Mouse (Mus musculus): ENCODE measurements around the gene Tmtc1. TPM values are rescaled to one million over a fixed set of nuclear protein-coding genes. Genes with fewer than 3 reads are reported as not detected.

Tmtc1 gene
- polyA plus RNA-seq, 1 experiment from 2014 or later: 3.2 TPM

DNA sequence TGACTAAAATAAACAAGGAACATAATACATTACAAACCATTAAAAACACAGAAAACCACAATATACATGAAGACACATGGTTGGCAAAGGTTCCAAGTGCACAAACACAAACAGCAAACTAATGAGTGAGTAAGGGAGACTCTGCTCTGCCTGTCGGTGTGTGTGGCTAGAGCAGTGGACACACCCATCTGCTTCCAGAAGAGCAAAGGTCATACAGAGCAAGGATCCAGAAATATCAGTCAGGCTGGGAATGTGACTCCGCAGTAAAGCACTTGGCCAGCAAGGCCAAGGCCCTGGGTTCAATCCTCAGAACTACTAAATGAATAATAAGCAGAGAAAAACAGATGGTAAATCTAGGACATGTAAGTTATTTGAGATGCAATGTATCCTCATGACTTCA is 27.6 kb downstream of the Tmtc1 start:
- WGBS: 62% methylated on average over 2 of the region's 2 CpGs
- ATAC-seq (ENCODE audit: insufficient number of reproducible peaks, insufficient read depth, low FRiP score, low TSS enrichment): no peak
- Histone ChIP-seq H3K4me1 (no peaks in the 10 kb centered on the region), H3K4me2 (replicated peaks) (no peak overlapping the region), H3K27ac (no peak overlapping the region), H3K27me3 (no peaks in the 10 kb centered on the region), H3K9ac (no peak overlapping the region), H3K9me3 (no peaks in the 10 kb centered on the region), H3K36me3 (no peaks in the 10 kb centered on the region), H3K4me3 (no peak overlapping the region)

DNA sequence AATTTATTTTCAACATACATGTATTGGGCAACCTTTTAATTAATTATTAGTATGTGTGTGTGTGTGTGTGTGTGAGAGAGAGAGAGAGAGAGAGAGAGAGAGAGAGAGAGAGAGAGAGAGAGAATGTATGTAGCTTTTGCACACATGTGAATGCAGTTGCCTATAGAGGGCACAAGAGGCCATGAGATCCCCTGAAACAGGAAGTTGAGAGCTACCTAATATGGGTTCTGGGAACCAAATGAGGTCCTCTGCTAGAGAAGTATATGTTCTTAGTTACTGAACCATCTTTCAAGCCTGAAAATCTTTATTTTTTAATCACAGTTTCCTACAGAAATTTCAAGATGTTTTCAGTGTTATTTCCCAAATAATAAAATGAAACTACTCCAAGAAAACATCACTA is 30.6 kb downstream of the Tmtc1 start:
- H3K36me3 ChIP-seq: no peaks in the 10 kb centered on the region
- no peaks in the 10 kb centered on the region for H3K27me3 ChIP-seq
- no peak overlapping the region for H3K4me3 ChIP-seq
- no peak overlapping the region for H3K9ac ChIP-seq
- no peaks in the 10 kb centered on the region for H3K4me1 ChIP-seq
- no peak overlapping the region for H3K27ac ChIP-seq
- no peaks in the 10 kb centered on the region for H3K9me3 ChIP-seq
- H3K4me2 ChIP-seq (replicated peaks): no peak overlapping the region
- no peak for ATAC-seq (ENCODE audit: insufficient number of reproducible peaks, insufficient read depth, low FRiP score, low TSS enrichment)

DNA sequence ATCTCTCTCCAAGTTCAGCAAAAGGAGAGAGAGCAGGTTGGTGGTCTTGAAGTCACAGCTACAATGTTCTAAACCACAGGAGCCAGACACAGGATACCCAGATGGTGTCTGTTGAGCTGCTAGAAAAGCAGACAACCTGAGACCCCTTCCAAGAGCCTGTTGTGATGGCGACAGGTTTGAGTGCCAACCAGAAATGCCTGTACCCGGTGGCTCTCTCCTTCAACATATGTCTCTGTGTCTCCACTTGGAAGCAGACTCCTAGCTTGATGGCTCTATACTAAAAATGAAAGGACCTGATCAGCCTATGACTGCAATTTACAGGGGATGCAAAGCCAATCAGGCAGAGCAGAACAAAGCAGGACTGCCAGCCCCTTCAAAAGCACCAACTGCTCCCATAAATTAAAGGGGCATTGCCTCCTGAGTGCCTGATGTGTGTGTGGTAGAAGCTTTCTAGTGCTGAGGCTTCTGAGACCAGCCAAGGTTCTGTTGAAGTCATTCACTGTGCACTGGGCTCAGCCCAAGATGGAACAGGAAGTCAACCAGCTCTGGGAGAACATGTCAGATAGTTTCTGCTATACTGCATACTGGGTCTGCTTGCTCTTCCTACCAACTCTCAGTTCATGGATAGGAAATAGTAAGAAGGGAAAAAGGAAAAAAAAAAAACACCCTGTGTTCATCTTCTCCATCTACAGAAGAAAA is 37.2 kb downstream of the Tmtc1 start:
- WGBS: 78% methylated on average over 2 of the region's 2 CpGs
- no peak for ATAC-seq (ENCODE audit: insufficient number of reproducible peaks, insufficient read depth, low FRiP score, low TSS enrichment)
- no peaks in the 10 kb centered on the region for H3K9me3 ChIP-seq
- no peak overlapping the region for H3K4me3 ChIP-seq
- H3K9ac ChIP-seq: no peak overlapping the region
- no peaks in the 10 kb centered on the region for H3K27me3 ChIP-seq
- H3K36me3 ChIP-seq: no peaks in the 10 kb centered on the region
- no peaks in the 10 kb centered on the region for H3K4me1 ChIP-seq
- H3K4me2 ChIP-seq (replicated peaks): no peak overlapping the region
- no peak overlapping the region for H3K27ac ChIP-seq

DNA sequence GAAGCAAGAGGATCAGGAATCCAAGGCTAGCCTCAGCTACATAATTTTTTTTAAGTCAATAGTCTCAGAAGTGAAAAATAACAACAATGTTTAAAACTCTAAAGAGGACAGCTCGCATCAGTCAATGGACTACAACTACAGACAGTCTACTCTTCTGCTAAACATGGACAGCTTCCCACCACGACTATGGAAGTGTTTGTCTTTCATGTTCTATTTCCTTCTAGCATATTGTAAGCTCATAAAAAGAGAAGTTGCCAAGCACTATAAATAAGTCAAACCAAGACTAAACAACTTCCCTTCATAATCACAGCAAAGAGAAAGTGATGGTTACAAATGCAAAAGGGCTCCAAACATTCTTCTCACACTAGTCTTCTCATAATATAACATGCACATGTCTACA is 38.6 kb downstream of the Tmtc1 start:
- no peak for ATAC-seq (ENCODE audit: insufficient number of reproducible peaks, insufficient read depth, low FRiP score, low TSS enrichment)
- H3K9me3 ChIP-seq: no peaks in the 10 kb centered on the region
- no peaks in the 10 kb centered on the region for H3K36me3 ChIP-seq
- no peaks in the 10 kb centered on the region for H3K4me1 ChIP-seq
- no peak overlapping the region for H3K4me3 ChIP-seq
- no peaks in the 10 kb centered on the region for H3K27me3 ChIP-seq
- no peak overlapping the region for H3K4me2 ChIP-seq (replicated peaks)
- WGBS: 89% methylated on average over 2 of the region's 2 CpGs
- no peak overlapping the region for H3K27ac ChIP-seq
- H3K9ac ChIP-seq: no peak overlapping the region

DNA sequence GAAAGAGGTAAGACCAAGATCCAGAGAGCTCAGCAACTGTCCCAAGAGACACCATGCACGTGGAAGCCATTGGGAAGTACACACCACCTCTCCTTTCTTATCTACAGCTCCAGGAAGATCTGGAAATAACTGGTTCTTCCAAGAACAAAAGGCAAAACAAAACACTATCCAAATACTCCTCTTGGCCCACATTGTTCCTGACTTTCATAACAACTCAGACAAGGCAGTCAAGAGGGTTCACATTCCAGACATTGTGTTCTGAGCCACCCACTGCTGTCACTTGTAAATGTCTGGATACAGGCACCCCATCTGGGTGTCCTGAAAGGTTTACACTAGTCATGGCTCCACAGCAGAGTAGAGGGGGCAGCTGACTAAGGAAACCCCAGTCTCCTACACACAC is 39.7 kb downstream of the Tmtc1 start:
- no peaks in the 10 kb centered on the region for H3K9me3 ChIP-seq
- WGBS: 40% methylated on average over 1 of the region's 1 CpGs
- H3K36me3 ChIP-seq: no peaks in the 10 kb centered on the region
- no peaks in the 10 kb centered on the region for H3K4me1 ChIP-seq
- H3K9ac ChIP-seq: no peak overlapping the region
- H3K4me2 ChIP-seq (replicated peaks): no peak overlapping the region
- H3K4me3 ChIP-seq: no peak overlapping the region
- no peak for ATAC-seq (ENCODE audit: insufficient number of reproducible peaks, insufficient read depth, low FRiP score, low TSS enrichment)
- H3K27ac ChIP-seq: no peak overlapping the region
- H3K27me3 ChIP-seq: no peaks in the 10 kb centered on the region

DNA sequence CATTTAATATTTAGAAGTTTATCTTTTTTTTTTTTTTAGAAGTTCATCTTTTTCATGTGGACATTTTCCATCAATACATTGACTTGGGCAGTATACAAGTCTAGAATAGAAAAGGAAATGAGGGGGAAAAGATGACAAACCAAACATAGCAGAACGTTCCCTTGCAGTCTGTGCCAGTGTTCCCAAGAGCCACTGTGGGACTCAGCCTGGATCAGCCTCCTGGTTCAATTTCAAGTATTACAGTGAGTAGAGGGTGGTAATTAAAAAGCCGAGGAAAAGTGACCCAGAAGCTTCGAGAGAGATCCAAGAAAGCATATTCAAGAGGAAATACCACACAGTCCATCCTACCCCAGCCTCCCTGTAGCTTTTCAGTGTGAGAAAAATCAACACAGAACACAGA is 40.4 kb downstream of the Tmtc1 start:
- Histone ChIP-seq H3K4me1 (no peaks in the 10 kb centered on the region), H3K27me3 (no peaks in the 10 kb centered on the region), H3K9ac (no peak overlapping the region), H3K27ac (no peak overlapping the region), H3K9me3 (no peaks in the 10 kb centered on the region), H3K36me3 (no peaks in the 10 kb centered on the region), H3K4me2 (replicated peaks) (no peak overlapping the region), H3K4me3 (no peak overlapping the region)
- WGBS: 57% methylated on average over 3 of the region's 3 CpGs
- no peak for ATAC-seq (ENCODE audit: insufficient number of reproducible peaks, insufficient read depth, low FRiP score, low TSS enrichment)

DNA sequence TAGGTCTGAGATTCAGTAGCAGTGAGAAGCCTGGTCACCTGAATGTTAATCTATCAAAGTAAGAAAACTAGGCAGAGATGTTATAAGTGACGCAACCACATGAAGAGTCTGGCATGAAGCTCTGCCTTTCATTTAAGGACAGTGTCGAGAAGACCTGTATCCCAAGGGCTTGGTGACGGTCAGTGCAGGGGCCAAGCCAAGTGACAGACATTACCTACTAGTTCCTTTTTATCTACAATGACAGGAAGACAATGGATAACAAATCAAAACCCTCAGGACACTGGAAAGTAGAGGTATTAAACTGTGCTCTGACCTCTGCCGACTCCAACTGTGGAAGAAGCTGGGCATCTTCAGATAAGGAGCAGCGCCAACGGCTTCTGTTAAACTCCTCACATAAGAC is 43.2 kb downstream of the Tmtc1 start:
- no peaks in the 10 kb centered on the region for H3K27me3 ChIP-seq
- no peaks in the 10 kb centered on the region; the same call in 1 of the 2 replicates for H3K36me3 ChIP-seq
- no peak overlapping the region for H3K4me2 ChIP-seq (replicated peaks)
- no peaks in the 10 kb centered on the region for H3K9me3 ChIP-seq
- H3K4me3 ChIP-seq: no peak overlapping the region
- no peak overlapping the region for H3K27ac ChIP-seq
- no peak overlapping the region for H3K9ac ChIP-seq
- no peaks in the 10 kb centered on the region for H3K4me1 ChIP-seq
- WGBS: 90% methylated on average over 6 of the region's 6 CpGs
- ATAC-seq (ENCODE audit: insufficient number of reproducible peaks, insufficient read depth, low FRiP score, low TSS enrichment): no peak

DNA sequence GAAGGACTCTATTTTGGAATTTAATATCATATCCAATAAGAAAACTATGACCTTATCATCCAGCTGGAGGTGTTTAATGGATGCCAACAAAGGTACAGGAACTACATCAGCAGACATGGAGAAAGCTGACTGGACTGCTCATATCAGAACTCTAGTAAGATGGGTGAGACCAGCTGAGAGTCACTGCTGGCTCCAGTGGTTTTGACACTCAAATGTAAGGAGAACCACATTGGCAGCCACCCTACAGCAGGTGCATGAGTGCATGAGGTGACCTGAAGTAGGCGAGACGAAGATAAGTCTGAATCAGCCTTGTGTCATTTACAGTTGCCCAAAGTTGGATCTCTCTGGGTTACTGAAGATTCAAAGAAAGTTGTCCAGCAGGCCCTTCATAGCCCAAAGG is 44.6 kb downstream of the Tmtc1 start:
- Histone ChIP-seq H3K27ac (no peak overlapping the region), H3K4me2 (replicated peaks) (no peak overlapping the region), H3K9ac (no peak overlapping the region), H3K4me3 (no peak overlapping the region), H3K9me3 (no peaks in the 10 kb centered on the region), H3K36me3 (no peaks in the 10 kb centered on the region; the same call in 1 of the 2 replicates), H3K27me3 (no peaks in the 10 kb centered on the region), H3K4me1 (no peaks in the 10 kb centered on the region)
- WGBS: 94% methylated on average over 2 of the region's 2 CpGs
- no peak for ATAC-seq (ENCODE audit: insufficient number of reproducible peaks, insufficient read depth, low FRiP score, low TSS enrichment)

DNA sequence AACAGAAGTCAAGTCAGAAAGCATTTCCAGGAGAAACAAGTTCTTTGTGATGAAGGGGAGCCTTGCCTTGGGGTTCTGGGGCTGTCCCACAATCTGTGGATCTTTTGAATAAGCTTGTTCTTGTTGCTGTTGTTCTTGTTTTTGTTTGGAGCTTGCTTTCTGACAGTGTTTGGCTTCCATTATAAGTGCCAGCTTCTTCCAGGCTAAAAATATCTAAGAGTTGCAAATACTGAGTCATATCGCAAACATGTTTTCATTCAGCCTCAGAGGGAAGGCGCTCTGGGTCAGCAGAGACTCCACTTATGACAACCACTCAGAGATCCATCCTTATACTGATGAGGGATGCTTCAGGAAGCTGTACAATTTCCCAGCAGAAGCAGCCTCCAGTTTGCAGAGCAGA is 45.3 kb downstream of the Tmtc1 start:
- ATAC-seq (ENCODE audit: insufficient number of reproducible peaks, insufficient read depth, low FRiP score, low TSS enrichment): no peak
- Histone ChIP-seq H3K27ac (no peak overlapping the region), H3K9ac (no peak overlapping the region), H3K27me3 (no peaks in the 10 kb centered on the region), H3K9me3 (no peaks in the 10 kb centered on the region), H3K4me1 (no peaks in the 10 kb centered on the region), H3K4me2 (replicated peaks) (no peak overlapping the region), H3K4me3 (no peak overlapping the region), H3K36me3 (no peaks in the 10 kb centered on the region; the same call in 1 of the 2 replicates)
- 94% methylated on average over 2 of the region's 2 CpGs for WGBS

DNA sequence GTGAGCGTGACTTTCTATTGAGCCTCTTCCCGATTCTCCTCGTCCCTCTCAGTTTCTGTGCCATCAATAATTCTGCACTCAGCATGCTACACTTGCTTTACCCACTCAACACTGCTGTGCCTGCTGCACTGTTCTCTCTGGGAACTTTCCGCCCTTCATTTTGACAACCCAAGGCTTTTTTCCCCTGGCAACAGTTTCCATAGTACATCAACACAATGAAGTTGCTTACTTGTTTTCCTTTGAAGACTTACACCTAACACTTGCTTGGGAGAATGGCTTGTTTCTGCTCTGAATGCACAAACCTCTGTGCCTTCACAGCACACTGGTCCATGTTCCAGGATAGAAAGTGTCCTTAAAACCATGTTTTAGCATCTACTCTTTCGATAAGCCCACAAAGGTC is 46.9 kb downstream of the Tmtc1 start:
- H3K4me1 ChIP-seq: peaks cover 2% of the 10 kb centered on the region; the same call in 1 of the 2 replicates
- no peak overlapping the region for H3K27ac ChIP-seq
- H3K36me3 ChIP-seq: no peaks in the 10 kb centered on the region; the same call in 1 of the 2 replicates
- no peak overlapping the region for H3K9ac ChIP-seq
- H3K4me3 ChIP-seq: no peak overlapping the region
- 89% methylated on average over 5 of the region's 5 CpGs for WGBS
- H3K9me3 ChIP-seq: no peaks in the 10 kb centered on the region
- H3K27me3 ChIP-seq: no peaks in the 10 kb centered on the region
- no peak overlapping the region for H3K4me2 ChIP-seq (replicated peaks)
- ATAC-seq (ENCODE audit: insufficient number of reproducible peaks, insufficient read depth, low FRiP score, low TSS enrichment): no peak

DNA sequence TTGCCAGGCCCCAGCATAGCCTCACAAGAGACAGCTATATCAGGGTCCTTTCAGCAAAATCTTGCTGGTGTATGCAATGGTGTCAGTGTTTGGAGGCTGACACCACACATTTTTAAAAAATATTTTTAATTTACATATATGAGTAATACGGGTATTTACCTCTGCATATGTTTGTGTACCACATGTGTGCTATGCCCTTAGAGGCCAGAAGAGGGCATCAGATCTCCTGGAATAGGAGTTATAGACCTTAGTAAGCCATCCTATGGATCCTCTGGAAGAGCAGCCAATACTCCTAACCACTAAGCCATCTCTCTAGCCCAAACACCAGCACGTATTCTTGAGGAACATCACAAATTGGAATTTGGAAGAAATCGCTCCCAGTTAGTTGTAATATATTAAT is 48.9 kb downstream of the Tmtc1 start:
- H3K9ac ChIP-seq: no peak overlapping the region
- no peaks in the 10 kb centered on the region for H3K9me3 ChIP-seq
- 92% methylated on average over 3 of the region's 3 CpGs for WGBS
- H3K4me1 ChIP-seq: peaks cover 12% of the 10 kb centered on the region; the same call in 1 of the 2 replicates
- no peaks in the 10 kb centered on the region for H3K27me3 ChIP-seq
- H3K36me3 ChIP-seq: no peaks in the 10 kb centered on the region; the same call in 1 of the 2 replicates
- no peak overlapping the region for H3K4me2 ChIP-seq (replicated peaks)
- no peak overlapping the region for H3K27ac ChIP-seq
- ATAC-seq (ENCODE audit: insufficient number of reproducible peaks, insufficient read depth, low FRiP score, low TSS enrichment): no peak
- H3K4me3 ChIP-seq: no peak overlapping the region

DNA sequence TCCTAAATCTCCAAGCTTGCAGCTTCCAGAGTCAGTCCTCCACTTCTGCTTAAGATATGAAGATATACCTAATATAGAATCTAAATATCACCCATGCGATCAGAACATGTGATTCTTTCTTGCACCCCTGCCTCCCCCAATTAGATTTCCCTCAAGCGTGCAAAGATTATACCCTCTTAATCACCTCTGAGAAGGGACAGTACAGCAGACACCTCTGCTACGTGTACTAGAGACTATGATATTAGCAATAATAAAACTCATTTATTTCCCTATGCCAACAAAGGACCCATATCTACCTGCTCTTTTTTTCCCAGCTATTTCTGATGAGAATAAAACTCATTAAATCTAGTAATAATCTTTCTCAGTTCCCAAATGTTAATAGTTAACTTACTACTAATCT is 49.9 kb downstream of the Tmtc1 start:
- H3K9me3 ChIP-seq: no peaks in the 10 kb centered on the region
- H3K27ac ChIP-seq: no peak overlapping the region
- no peak overlapping the region for H3K4me3 ChIP-seq
- 84% methylated on average over 3 of the region's 3 CpGs for WGBS
- H3K27me3 ChIP-seq: no peaks in the 10 kb centered on the region
- no peak for ATAC-seq (ENCODE audit: insufficient number of reproducible peaks, insufficient read depth, low FRiP score, low TSS enrichment)
- H3K4me2 ChIP-seq (replicated peaks): no peak overlapping the region
- H3K4me1 ChIP-seq: peaks cover 12% of the 10 kb centered on the region; the same call in 1 of the 2 replicates
- H3K9ac ChIP-seq: no peak overlapping the region
- H3K36me3 ChIP-seq: no peaks in the 10 kb centered on the region; the same call in 1 of the 2 replicates
